Mouse (Mus musculus) limb, embryonic 12.5 days (tissue): Measurements from ENCODE around the gene Lrp11. TPM values are rescaled to one million over a fixed set of nuclear protein-coding genes. Genes with fewer than 3 reads are reported as not detected.
"Not testable (repeated sequence)": the region's sequence is repeated elsewhere in the genome, so short reads cannot be mapped to it uniquely, and the experiment has no call there.

ENCODE experiments used
- ATAC-seq: fragments of 200-750 bp; cut with Nextera tagmentation; 2 replicates; pipeline ENCODE4 v1.8.0; 2017; ENCODE audit warnings: low read depth, moderate TSS enrichment; ENCODE audit not compliant: insufficient number of reproducible peaks, insufficient read depth, low FRiP score, low TSS enrichment
- H3K27ac ChIP-seq: fragments of 300-500 bp; sonication (generic); 2 replicates; pipeline ENCODE4 v1.5.1; 2016; ENCODE audit warnings: mild to moderate bottlenecking, moderate library complexity
- H3K27me3 ChIP-seq: fragments of 300-500 bp; sonication (generic); 2 replicates; pipeline ENCODE4 v1.6.1; 2016; ENCODE audit warnings: mild to moderate bottlenecking, moderate library complexity
- H3K36me3 ChIP-seq: fragments of 300-500 bp; sonication (generic); 2 replicates; pipeline ENCODE4 v1.6.1; 2016; ENCODE audit warnings: mild to moderate bottlenecking, moderate library complexity
- H3K4me1 ChIP-seq: fragments of 300-500 bp; sonication (generic); replicated peaks from 2 replicates; pipeline ENCODE4 v1.6.1; 2016
- H3K4me2 ChIP-seq: fragments of 300-500 bp; sonication (generic); 2 replicates; pipeline ENCODE4 v1.6.1; 2016; ENCODE audit warnings: mild to moderate bottlenecking, moderate library complexity
- H3K4me3 ChIP-seq: fragments of 300-500 bp; sonication (generic); replicated peaks from 2 replicates; pipeline ENCODE4 v1.5.1; 2016; ENCODE audit warnings: mild to moderate bottlenecking
- H3K9ac ChIP-seq: fragments of 300-500 bp; sonication (generic); replicated peaks from 2 replicates; pipeline ENCODE4 v1.6.1; 2016; ENCODE audit warnings: mild to moderate bottlenecking, moderate library complexity
- H3K9me3 ChIP-seq: fragments of 300-500 bp; sonication (generic); 2 replicates; pipeline ENCODE4 v1.6.1; 2016; ENCODE audit warnings: mild to moderate bottlenecking, moderate library complexity
- WGBS: fragments of 180-500 bp; shearing (Covaris S2); methylation state at CpG from one replicate; pipeline ENCODE4 v1.1.7; 2016; 5-methylcytosine and 5-hydroxymethylcytosine counted together
- polyA plus RNA-seq: library from polyadenylated mRNA; unstranded; fragments of >200 nt; fragmentation: Nextera tagmentation; extraction: Ambion mirVana; gene quantifications from 2 replicates; pipeline ENCODE4 v1.2.1, GENCODE M21; 2016

Gene Lrp11
- polyA plus RNA-seq, 1 experiment from 2014 or later, result 1.3 TPM

DNA sequence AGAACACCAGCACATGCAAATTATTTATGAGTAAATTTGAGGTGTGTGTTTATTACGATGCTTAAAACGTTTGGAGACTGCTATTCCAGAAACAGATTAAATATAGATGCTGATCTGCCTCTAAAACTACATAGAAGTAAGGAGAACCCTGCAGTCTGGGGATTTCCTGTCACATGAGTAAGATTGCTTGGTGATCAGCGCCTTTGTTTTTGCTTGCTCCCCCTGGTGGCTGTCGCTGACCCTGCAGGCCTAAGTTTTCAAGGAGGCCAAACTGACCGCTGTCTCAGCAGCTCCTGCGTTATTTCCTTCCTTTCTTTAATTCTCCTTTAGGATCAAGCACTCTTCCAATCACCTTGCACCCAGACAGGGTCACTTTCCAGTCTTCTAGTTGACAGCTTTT, 11.0 kb downstream of the Lrp11 start:
- WGBS, result 18% methylated on average over 6 of the region's 6 CpGs
- ATAC-seq, result no peak

DNA sequence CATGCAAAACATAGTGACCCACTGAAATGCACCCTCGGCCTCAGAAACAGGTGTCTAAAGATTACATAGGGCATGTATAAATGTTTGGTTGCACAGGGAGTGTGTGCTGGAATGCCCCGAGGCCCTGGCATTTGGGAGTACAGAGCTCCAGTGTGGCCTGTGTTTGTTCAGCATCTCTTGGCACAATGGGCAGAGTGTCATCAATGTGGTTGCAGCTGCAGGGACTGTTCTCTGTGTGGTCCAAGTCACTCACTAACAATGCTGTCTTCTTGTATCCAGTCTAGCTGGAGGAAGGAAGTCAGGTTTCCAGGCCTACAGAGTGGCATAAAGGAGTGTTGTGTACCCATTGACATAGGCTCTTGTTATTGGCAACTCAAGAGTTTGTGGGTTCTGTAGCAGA, 15.6 kb downstream of the Lrp11 start:
- Histone ChIP-seq H3K9ac (no peak overlapping the region), H3K4me2 (no peak overlapping the region), H3K9me3 (no peaks in the 10 kb centered on the region), H3K4me1 (no peaks in the 10 kb centered on the region), H3K27me3 (no peaks in the 10 kb centered on the region), H3K36me3 (no peaks in the 10 kb centered on the region), H3K4me3 (no peak overlapping the region), H3K27ac (no peak overlapping the region)
- no peak for ATAC-seq
- WGBS, result 87% methylated on average over 2 of the region's 2 CpGs

More for the DNA sequence above, 11.0 kb downstream of the Lrp11 start:
- Histone ChIP-seq H3K9me3 (no peaks in the 10 kb centered on the region), H3K36me3 (no peaks in the 10 kb centered on the region), H3K4me2 (no peak overlapping the region), H3K27ac (no peak overlapping the region), H3K9ac (no peak overlapping the region), H3K4me1 (no peaks in the 10 kb centered on the region), H3K4me3 (no peak overlapping the region), H3K27me3 (no peaks in the 10 kb centered on the region)

DNA sequence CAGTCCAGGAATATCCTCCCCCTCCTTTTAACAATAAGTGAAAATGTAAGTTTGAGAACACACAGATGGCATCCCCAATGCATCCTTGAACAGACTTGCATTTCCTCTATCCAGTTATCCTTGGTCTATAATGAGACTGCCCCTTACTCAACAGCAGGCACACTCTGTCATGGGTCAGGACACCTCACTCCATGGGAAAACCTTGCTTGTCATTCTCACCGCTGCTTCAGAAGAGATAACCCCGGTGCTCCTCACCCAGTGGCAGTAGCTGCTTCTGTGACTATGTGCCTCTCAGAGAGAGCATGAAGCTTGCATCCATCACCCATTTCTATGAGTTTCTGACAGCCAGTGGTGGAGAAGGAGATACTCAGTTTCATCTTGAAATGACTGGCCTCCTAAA, 16.8 kb downstream of the Lrp11 start:
- Histone ChIP-seq H3K9me3 (no peaks in the 10 kb centered on the region), H3K27me3 (no peaks in the 10 kb centered on the region), H3K9ac (no peak overlapping the region), H3K4me3 (no peak overlapping the region), H3K36me3 (no peaks in the 10 kb centered on the region), H3K4me1 (no peaks in the 10 kb centered on the region), H3K27ac (no peak overlapping the region), H3K4me2 (no peak overlapping the region)
- 86% methylated on average over 2 of the region's 2 CpGs for WGBS
- ATAC-seq, result no peak

DNA sequence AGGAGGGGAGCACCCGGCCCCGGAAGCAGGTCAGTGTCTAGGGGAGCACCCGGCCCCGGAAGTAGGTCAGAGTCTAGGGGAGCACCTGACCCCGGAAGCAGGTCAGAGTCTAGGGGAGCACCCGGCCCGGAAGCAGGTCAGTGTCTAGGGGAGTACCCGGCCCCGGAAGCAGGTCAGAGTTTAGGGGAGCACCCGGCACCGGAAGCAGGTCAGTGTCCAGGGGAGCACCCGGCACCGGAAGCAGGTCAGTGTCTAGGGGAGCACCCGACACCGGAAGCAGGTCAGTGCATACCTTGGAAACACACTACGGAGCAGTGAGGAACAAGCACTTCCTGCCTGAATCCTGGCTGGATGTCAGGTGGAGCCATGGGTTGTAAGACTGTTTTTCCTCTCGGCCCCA, 19.0 kb downstream of the Lrp11 start:
- Histone ChIP-seq H3K27ac (no peak overlapping the region), H3K4me2 (no peak overlapping the region), H3K9ac (no peak overlapping the region), H3K36me3 (no peaks in the 10 kb centered on the region), H3K4me1 (no peaks in the 10 kb centered on the region), H3K27me3 (no peaks in the 10 kb centered on the region), H3K9me3 (no peaks in the 10 kb centered on the region), H3K4me3 (no peak overlapping the region)
- WGBS, result 95% methylated on average over 17 of the region's 17 CpGs
- no peak for ATAC-seq

DNA sequence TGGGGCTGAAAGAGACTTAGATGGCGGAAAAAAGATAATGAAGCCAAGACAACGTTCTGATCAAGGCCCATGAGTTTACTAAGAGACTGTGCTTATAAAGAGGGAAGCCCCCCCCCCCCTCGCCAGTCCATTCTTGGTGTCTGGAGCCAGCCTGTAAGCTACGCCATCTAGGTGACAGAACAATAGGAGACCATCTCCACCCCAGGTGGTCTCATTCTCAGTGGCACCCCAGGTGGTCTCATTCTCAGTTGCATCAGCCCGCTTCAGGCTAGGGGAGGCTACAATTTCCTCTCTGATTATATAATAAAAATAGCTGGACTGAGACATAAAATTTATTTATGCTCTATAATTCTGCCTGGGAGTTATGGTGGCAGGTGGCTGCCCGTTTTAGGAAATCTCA, 22.0 kb downstream of the Lrp11 start:
- Histone ChIP-seq H3K27ac (no peak overlapping the region), H3K4me3 (no peak overlapping the region), H3K4me1 (no peaks in the 10 kb centered on the region), H3K9ac (no peak overlapping the region), H3K4me2 (no peak overlapping the region), H3K27me3 (no peaks in the 10 kb centered on the region), H3K36me3 (no peaks in the 10 kb centered on the region), H3K9me3 (peaks cover 5% of the 10 kb centered on the region; the same call in 1 of the 2 replicates)
- WGBS, result 73% methylated on average over 6 of the region's 6 CpGs
- ATAC-seq, result no peak

DNA sequence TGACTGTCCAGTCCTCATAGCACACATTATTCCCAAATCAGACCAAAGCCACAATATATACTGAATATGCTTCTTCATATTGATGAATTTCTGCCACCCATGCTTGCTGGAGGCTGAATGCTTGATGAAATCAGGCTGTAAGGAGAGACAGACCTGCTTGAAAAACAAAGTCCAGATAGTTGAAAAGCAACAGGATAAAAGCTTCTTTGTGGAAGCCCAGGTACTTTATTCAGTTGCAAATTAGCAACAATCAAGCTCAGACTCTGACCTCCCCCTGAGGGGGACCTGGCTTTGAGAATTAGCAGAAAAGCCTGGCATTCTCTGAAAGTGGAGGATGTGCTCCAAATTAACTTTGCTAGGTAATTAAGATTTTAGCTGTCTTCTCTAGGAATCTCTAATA, 22.6 kb downstream of the Lrp11 start:
- not testable (repeated sequence) for H3K4me2 ChIP-seq, H3K4me1 ChIP-seq, H3K9me3 ChIP-seq, H3K4me3 ChIP-seq, ATAC-seq, H3K27ac ChIP-seq, H3K27me3 ChIP-seq, H3K9ac ChIP-seq, H3K36me3 ChIP-seq

DNA sequence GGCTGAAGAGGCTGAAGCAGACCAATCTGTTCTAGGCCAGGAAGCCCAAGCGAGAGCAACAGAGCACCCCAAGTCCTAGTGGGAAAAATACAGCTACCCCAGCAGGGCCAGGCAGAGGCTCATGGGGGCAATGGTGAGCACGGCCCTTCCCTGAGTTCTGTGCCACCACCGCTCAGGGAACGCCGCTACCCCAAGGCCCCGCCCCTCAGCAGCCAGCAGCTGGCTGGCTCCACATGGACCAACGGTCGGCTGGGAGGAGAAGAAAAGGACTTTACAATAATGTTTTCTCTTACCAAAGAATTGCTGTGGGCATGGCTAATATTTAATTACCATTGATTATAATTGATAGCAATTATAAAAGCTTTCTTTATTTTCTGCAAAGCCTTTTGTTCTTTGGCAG, 25.2 kb downstream of the Lrp11 start:
- Histone ChIP-seq H3K27me3 (no peaks in the 10 kb centered on the region), H3K4me1 (no peaks in the 10 kb centered on the region), H3K27ac (no peak overlapping the region), H3K9ac (no peak overlapping the region), H3K4me3 (no peak overlapping the region), H3K9me3 (peaks cover 5% of the 10 kb centered on the region; the same call in 1 of the 2 replicates), H3K4me2 (no peak overlapping the region), H3K36me3 (no peaks in the 10 kb centered on the region)
- WGBS, result 86% methylated on average over 8 of the region's 8 CpGs
- ATAC-seq, result no peak

DNA sequence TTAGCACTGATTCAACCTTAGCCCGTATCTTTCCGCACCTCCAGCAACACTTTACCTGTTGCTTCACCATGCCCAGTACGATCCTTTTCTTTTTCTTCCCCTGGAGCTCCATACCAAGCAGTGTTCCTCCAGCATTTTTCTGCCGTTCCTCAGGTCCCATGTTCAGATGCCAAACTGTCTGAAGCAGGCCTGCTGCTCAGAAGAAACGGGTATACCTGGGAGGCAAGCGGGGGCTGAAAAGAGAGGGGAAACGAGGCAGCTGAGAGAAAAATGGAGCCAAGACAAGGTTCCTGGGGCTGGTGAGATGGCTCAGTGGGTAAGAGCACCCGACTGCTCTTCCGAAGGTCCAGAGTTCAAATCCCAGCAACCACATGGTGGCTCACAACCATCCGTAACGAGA, 27.5 kb downstream of the Lrp11 start:
- H3K27ac ChIP-seq, H3K9me3 ChIP-seq, H3K27me3 ChIP-seq, H3K4me3 ChIP-seq, H3K4me1 ChIP-seq, H3K4me2 ChIP-seq, H3K36me3 ChIP-seq, H3K9ac ChIP-seq, ATAC-seq: not testable (repeated sequence)
- WGBS, result 84% methylated on average over 11 of the region's 11 CpGs

DNA sequence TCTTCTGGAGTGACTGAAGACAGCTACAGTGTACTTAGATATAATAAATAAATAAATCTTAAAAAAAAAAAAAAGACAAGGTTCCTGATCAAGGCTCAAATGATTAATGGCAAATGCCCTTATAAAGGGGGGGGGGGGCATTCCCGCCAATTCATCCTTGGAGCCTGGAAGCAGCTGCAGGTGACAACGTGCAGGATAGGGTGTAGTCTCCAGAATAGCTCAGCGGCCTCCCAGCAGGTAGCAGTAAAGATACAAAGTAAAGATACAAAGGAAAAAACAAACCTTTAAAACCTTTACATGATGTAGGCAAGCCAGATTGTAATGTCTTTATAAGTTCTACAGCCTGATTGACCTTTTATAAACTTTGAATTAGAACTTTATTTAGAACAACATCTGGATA, 28.0 kb downstream of the Lrp11 start:
- 51% methylated on average over 3 of the region's 3 CpGs for WGBS
- H3K4me1 ChIP-seq, H3K4me2 ChIP-seq, H3K9ac ChIP-seq, H3K36me3 ChIP-seq, ATAC-seq, H3K4me3 ChIP-seq, H3K9me3 ChIP-seq, H3K27me3 ChIP-seq, H3K27ac ChIP-seq: not testable (repeated sequence)

DNA sequence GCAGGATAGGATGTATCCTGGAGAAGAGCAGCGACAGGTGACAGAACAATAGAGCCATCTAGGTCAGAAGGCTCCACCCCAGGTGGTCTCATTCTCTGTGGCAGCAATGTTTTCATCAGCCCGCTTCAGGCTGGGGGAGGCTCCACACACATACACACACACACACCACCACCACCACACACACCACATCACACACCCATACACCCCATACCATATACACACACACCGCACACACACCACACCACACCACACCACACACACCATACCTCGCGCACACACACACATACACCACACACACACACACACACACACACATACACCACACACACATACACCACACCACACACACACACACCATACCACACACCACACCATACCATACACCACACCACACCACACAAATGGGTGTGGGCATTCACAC, 30.2 kb downstream of the Lrp11 start:
- Histone ChIP-seq H3K36me3 (no peaks in the 10 kb centered on the region), H3K9me3 (peaks cover 1% of the 10 kb centered on the region; the same call in 1 of the 2 replicates), H3K27me3 (no peaks in the 10 kb centered on the region), H3K9ac (no peak overlapping the region), H3K27ac (no peak overlapping the region), H3K4me1 (no peaks in the 10 kb centered on the region), H3K4me2 (no peak overlapping the region), H3K4me3 (no peak overlapping the region)
- no peak; the same call in 1 of the 2 replicates for ATAC-seq
- WGBS, result 96% methylated on average over 5 of the region's 5 CpGs

DNA sequence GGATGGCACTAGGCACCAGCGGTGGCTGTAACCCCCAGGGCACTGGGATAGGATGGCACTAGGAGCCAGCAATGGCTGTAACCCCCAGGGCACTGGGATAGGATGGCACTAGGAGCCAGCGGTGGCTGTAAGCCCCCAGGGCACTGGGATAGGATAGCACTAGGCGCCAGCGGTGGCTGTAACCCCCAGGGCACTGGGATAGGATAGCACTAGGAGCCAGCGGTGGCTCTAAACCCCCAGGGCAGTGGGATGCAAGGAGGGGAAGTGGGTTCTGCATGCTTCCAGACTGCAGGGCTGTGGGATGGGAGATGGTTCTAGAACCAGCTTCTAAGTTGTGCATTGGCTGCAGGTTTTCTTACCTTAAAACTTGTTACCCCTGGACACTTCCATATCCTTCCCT, 31.1 kb downstream of the Lrp11 start:
- H3K9ac ChIP-seq, result no peak overlapping the region
- no peak overlapping the region for H3K4me2 ChIP-seq
- no peaks in the 10 kb centered on the region for H3K4me1 ChIP-seq
- no peak overlapping the region for H3K27ac ChIP-seq
- H3K9me3 ChIP-seq, result no peaks in the 10 kb centered on the region
- ATAC-seq, result no peak
- H3K4me3 ChIP-seq, result no peak overlapping the region
- no peaks in the 10 kb centered on the region for H3K36me3 ChIP-seq
- 67% methylated on average over 5 of the region's 5 CpGs for WGBS
- no peaks in the 10 kb centered on the region for H3K27me3 ChIP-seq

DNA sequence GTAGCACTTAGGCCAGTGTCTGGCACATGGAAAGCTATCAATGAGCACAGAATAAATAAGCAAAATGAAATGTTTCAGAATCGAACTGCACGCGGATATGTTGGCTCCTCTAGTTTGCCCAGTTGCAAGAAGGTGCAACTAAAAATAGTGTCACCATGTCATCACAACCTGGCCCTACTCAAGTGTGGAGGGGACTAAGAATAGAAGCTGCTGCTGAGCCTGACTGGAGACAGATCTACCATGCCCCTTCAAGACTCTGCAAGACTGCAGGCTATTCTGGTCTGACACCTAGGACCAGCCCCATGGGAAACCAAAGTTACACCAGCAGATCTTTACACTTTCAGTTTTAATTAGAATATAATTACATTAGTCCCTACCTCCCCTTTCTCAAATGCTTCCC, 32.8 kb downstream of the Lrp11 start:
- Histone ChIP-seq H3K9me3 (no peaks in the 10 kb centered on the region), H3K4me2 (no peak overlapping the region), H3K4me3 (no peak overlapping the region), H3K9ac (no peak overlapping the region), H3K27ac (no peak overlapping the region), H3K36me3 (no peaks in the 10 kb centered on the region), H3K4me1 (no peaks in the 10 kb centered on the region), H3K27me3 (no peaks in the 10 kb centered on the region)
- ATAC-seq, result no peak
- 98% methylated on average over 3 of the region's 3 CpGs for WGBS
